Comparison of ENCODE assay signal across 28 mouse cellular contexts in genomic region chr19:42051351-42051750, GRCm38 (mm10). TPM values are rescaled to one million over a fixed set of nuclear protein-coding genes. Genes with fewer than 3 reads are reported as not detected.
DNase-seq lines count a peak whose midpoint lies in the region; ATAC-seq and TF ChIP-seq lines count a peak whose summit lies in the region.
"Had no signal": no experiment of that assay in that cellular context is flagged by ENCODE, and none has a peak within 500 bp of the region (broad histone marks: within the 10 kb centered on the region; RNA-seq: fewer than 3 reads in every experiment).

No protein-coding gene starts in this region.

- no peak overlapping the region for H3K4me2 ChIP-seq in liver, embryonic 11.5 days
- no peak overlapping the region for H3K4me2 ChIP-seq in midbrain, embryonic 11.5 days
- no peak overlapping the region for H3K4me2 ChIP-seq in midbrain, embryonic 13.5 days (replicated peaks)
- H3K4me2 ChIP-seq: embryonic facial prominence, embryonic 13.5 days; embryonic facial prominence, embryonic 15.5 days; forebrain, embryonic 12.5 days had no signal

- H3K9ac ChIP-seq in liver, adult 2 months (ENCODE audit: low read depth, low read length) = no peak overlapping the region
- no peak overlapping the region for H3K9ac ChIP-seq in liver, embryonic 11.5 days (ENCODE audit: low read depth, low read length)
- H3K9ac ChIP-seq in midbrain, embryonic 11.5 days (ENCODE audit: low read length) = no peak overlapping the region
- no peak overlapping the region for H3K9ac ChIP-seq in midbrain, embryonic 13.5 days (replicated peaks)
- H3K9ac ChIP-seq in MEL (ENCODE audit: control insufficient read depth, low read depth, low read length, poor library complexity, severe bottlenecking) = no peak overlapping the region
- H3K9ac ChIP-seq: embryonic facial prominence, embryonic 13.5 days; embryonic facial prominence, embryonic 15.5 days; forebrain, embryonic 12.5 days had no signal

- no peak for TF ChIP-seq CTCF in liver, adult 2 months (IDR thresholded peaks at IDR 0.05; ENCODE audit: low read depth, low read length)
- no peak; a peak in 1 of 6 replicates for TF ChIP-seq CTCF in MEL (IDR thresholded peaks at IDR 0.05 in 2 of 3, conservative IDR thresholded peaks at IDR 0.05 in 1 of 3; ENCODE audit: control insufficient read depth in 1 of 3, insufficient read depth in 1 of 3, low read depth in 2 of 3, low read length in 3 of 3, poor library complexity in 1 of 3, severe bottlenecking in 1 of 3)

- H3K4me3 ChIP-seq in liver, adult 2 months (ENCODE audit: insufficient read depth, low read depth, low read length) = no peak overlapping the region
- H3K4me3 ChIP-seq in liver, embryonic 11.5 days (ENCODE audit: low read depth, low read length) = no peak overlapping the region
- no peak overlapping the region for H3K4me3 ChIP-seq in midbrain, embryonic 11.5 days (ENCODE audit: low read depth, low read length)
- no peak overlapping the region for H3K4me3 ChIP-seq in midbrain, embryonic 13.5 days (replicated peaks)
- no peak overlapping the region for H3K4me3 ChIP-seq in MEL (ENCODE audit: control insufficient read depth in 1 of 2, insufficient read depth in 1 of 2, low read depth in 2 of 2, low read length in 2 of 2)
- H3K4me3 ChIP-seq: embryonic facial prominence, embryonic 13.5 days; embryonic facial prominence, embryonic 15.5 days; erythroblast, embryonic 14.5 days; forebrain, embryonic 10.5 days; forebrain, embryonic 12.5 days had no signal

- peaks cover 31% of the 10 kb centered on the region for H3K4me1 ChIP-seq in liver, adult 2 months (ENCODE audit: control insufficient read depth, insufficient read depth, low read length)
- no peaks in the 10 kb centered on the region for H3K4me1 ChIP-seq in liver, embryonic 11.5 days (replicated peaks; ENCODE audit: control insufficient read depth, insufficient read depth, low read length)
- no peaks in the 10 kb centered on the region for H3K4me1 ChIP-seq in midbrain, embryonic 11.5 days (ENCODE audit: control insufficient read depth, insufficient read depth, low read length)
- H3K4me1 ChIP-seq in midbrain, embryonic 13.5 days (replicated peaks) = no peaks in the 10 kb centered on the region
- no peaks in the 10 kb centered on the region for H3K4me1 ChIP-seq in MEL (ENCODE audit: control insufficient read depth in 1 of 2, insufficient read depth in 2 of 2, low read length in 2 of 2)
- H3K4me1 ChIP-seq: embryonic facial prominence, embryonic 15.5 days; forebrain, embryonic 12.5 days had no signal

- H3K36me3 ChIP-seq in liver, adult 2 months (ENCODE audit: control insufficient read depth, insufficient read depth, low read length) = peaks cover 3% of the 10 kb centered on the region; the same call in 1 of the 2 replicates
- H3K36me3 ChIP-seq in liver, embryonic 11.5 days (ENCODE audit: control insufficient read depth, insufficient read depth, low read length) = peaks cover 2% of the 10 kb centered on the region; the same call in 1 of the 2 replicates
- no peaks in the 10 kb centered on the region for H3K36me3 ChIP-seq in midbrain, embryonic 11.5 days (ENCODE audit: control insufficient read depth, insufficient read depth, low read length)
- H3K36me3 ChIP-seq in midbrain, embryonic 13.5 days = no peaks in the 10 kb centered on the region
- H3K36me3 ChIP-seq in MEL (ENCODE audit: control insufficient read depth in 1 of 2, insufficient read depth in 2 of 2, low read length in 2 of 2) = no peaks in the 10 kb centered on the region
- H3K36me3 ChIP-seq: embryonic facial prominence, embryonic 13.5 days; embryonic facial prominence, embryonic 15.5 days; forebrain, embryonic 10.5 days; forebrain, embryonic 12.5 days; G1E had no signal

- no peak for TF ChIP-seq EP300 in MEL (IDR thresholded peaks at IDR 0.05; ENCODE audit: low read depth in 1 of 2, low read length in 2 of 2)

- no peak for DNase-seq in liver, adult 2 months (ENCODE audit: extremely low read depth, low read depth, low spot score)
- no peak for DNase-seq in liver, embryonic 11.5 days (ENCODE audit: low spot score)
- DNase-seq in midbrain, embryonic 11.5 days (ENCODE audit: low spot score, missing footprints) = peak; percentile 75
- DNase-seq in MEL (ENCODE audit: low read depth, low spot score) = no peak
- DNase-seq: adrenal gland, adult 2 months; adrenal gland, postnatal 10 days; adrenal gland, postnatal 25 days; B cell, adult 2 months; cerebellum, adult 11 months; cerebellum, adult 18-20 months; cerebellum, adult 8-10 months; cerebellum, adult 9-11 months; cerebellum, postnatal 14 days; cerebellum, postnatal 36 days; embryo, embryonic 11 days had no signal

- no peak for TF ChIP-seq POLR2A in liver, adult 2 months (IDR thresholded peaks at IDR 0.05; ENCODE audit: extremely low read depth, insufficient read depth, low read length)
- no peak for TF ChIP-seq POLR2A in MEL (IDR thresholded peaks at IDR 0.05; ENCODE audit: control insufficient read depth in 1 of 2, insufficient read depth in 1 of 2, low read depth in 1 of 2, low read length in 2 of 2, poor library complexity in 1 of 2)

- no peaks in the 10 kb centered on the region for H3K9me3 ChIP-seq in liver, embryonic 11.5 days (ENCODE audit: control insufficient read depth, low read length)
- no peaks in the 10 kb centered on the region for H3K9me3 ChIP-seq in midbrain, embryonic 11.5 days (ENCODE audit: control insufficient read depth, low read length)
- H3K9me3 ChIP-seq in midbrain, embryonic 13.5 days = no peaks in the 10 kb centered on the region
- no peaks in the 10 kb centered on the region for H3K9me3 ChIP-seq in MEL (replicated peaks; ENCODE audit: insufficient read depth, low read length)
- H3K9me3 ChIP-seq: embryonic facial prominence, embryonic 13.5 days; embryonic facial prominence, embryonic 15.5 days; forebrain, embryonic 10.5 days; forebrain, embryonic 12.5 days; G1E had no signal

- TF ChIP-seq RAD21 in MEL (IDR thresholded peaks at IDR 0.05; ENCODE audit: low read depth, low read length) = no peak

- H3K79me2 ChIP-seq in liver, adult 2 months (ENCODE audit: control insufficient read depth, insufficient read depth, low read length) = peaks cover 29% of the 10 kb centered on the region
- no peaks in the 10 kb centered on the region for H3K79me2 ChIP-seq in MEL (ENCODE audit: control insufficient read depth, insufficient read depth, low read length, poor library complexity)

- H3K27me3 ChIP-seq in liver, adult 2 months (ENCODE audit: control insufficient read depth, insufficient read depth, low read length) = no peaks in the 10 kb centered on the region
- no peaks in the 10 kb centered on the region for H3K27me3 ChIP-seq in liver, embryonic 11.5 days (replicated peaks; ENCODE audit: control insufficient read depth, insufficient read depth, low read length)
- H3K27me3 ChIP-seq in midbrain, embryonic 11.5 days (ENCODE audit: control insufficient read depth, insufficient read depth, low read length) = no peaks in the 10 kb centered on the region
- H3K27me3 ChIP-seq in midbrain, embryonic 13.5 days = no peaks in the 10 kb centered on the region
- peaks cover 5 to 13% of the 10 kb centered on the region in 2 experiments for H3K27me3 ChIP-seq in MEL (ENCODE audit: control insufficient read depth in 1 of 2, insufficient read depth in 2 of 2, low read length in 2 of 2)
- H3K27me3 ChIP-seq: embryonic facial prominence, embryonic 13.5 days; embryonic facial prominence, embryonic 15.5 days; forebrain, embryonic 12.5 days had no signal

- no peak for ATAC-seq in liver, embryonic 11.5 days (replicated peaks; ENCODE audit: low FRiP score)
- ATAC-seq in midbrain, embryonic 11.5 days (ENCODE audit: low FRiP score) = no peak
- no peak for ATAC-seq in midbrain, embryonic 13.5 days
- ATAC-seq: CD4-positive, CD25-positive, alpha-beta regulatory T cell, adult 4 months; forebrain, embryonic 14.5 days; forebrain, embryonic 16.5 days had no signal

- peak overlapping the region; percentile 44 for H3K27ac ChIP-seq in liver, adult 2 months (replicated peaks; ENCODE audit: insufficient read depth, low read depth, low read length)
- H3K27ac ChIP-seq in liver, embryonic 11.5 days (ENCODE audit: low read depth, low read length) = no peak overlapping the region
- H3K27ac ChIP-seq in midbrain, embryonic 11.5 days (ENCODE audit: low read depth, low read length) = no peak overlapping the region
- H3K27ac ChIP-seq in midbrain, embryonic 13.5 days = no peak overlapping the region
- no peak overlapping the region for H3K27ac ChIP-seq in MEL (ENCODE audit: control insufficient read depth, low read depth, low read length)
- H3K27ac ChIP-seq: embryonic facial prominence, embryonic 13.5 days; embryonic facial prominence, embryonic 15.5 days; forebrain, embryonic 10.5 days; forebrain, embryonic 12.5 days had no signal

- WGBS in liver, adult 2 months = 90% methylated on average over 3 of the region's 3 CpGs
- whole genome bisulfite sequencing in liver, embryonic 11.5 days = 85% methylated on average over 3 of the region's 3 CpGs
- WGBS in midbrain, embryonic 11.5 days = 89% methylated on average over 3 of the region's 3 CpGs
- WGBS in midbrain, embryonic 13.5 days = 90% methylated on average over 3 of the region's 3 CpGs

RNA-seq across cellular contexts. Expression of gene 4933411K16Rik, which starts 0.7 kb away (rescaled TPM):
- total RNA-seq in liver, adult 2 months (2014; rRNA removed) = 13.9 and 17.1 TPM in 2 replicates
- 3.5 and 7.0 TPM in 2 replicates for polyA plus RNA-seq in liver, adult 2 months (2012; rRNA removed)
- polyA plus RNA-seq in liver, embryonic 11.5 days (2014; fragmentation: Nextera tagmentation; extraction: Ambion mirVana) = 0.13 and 0.40 TPM in 2 replicates
- 0.10 TPM in 1 of 2 replicates, not detected in the other for polyA plus RNA-seq in midbrain, embryonic 11.5 days (2014; fragmentation: Nextera tagmentation; extraction: Ambion mirVana)
- polyA plus RNA-seq in midbrain, embryonic 13.5 days (2015; fragmentation: Nextera tagmentation; extraction: Ambion mirVana) = not detected in 2 replicates
- not detected in 2 replicates for total RNA-seq in MEL (2012; rRNA removed)
- polyA plus RNA-seq in MEL (2012; ENCODE audit: insufficient read depth in 1 of 2, insufficient read length in 2 of 2, low read depth in 1 of 2, low replicate concordance in 2 of 2, missing spikeins in 1 of 2) = under 1 TPM in 1 of 2 experiments, not detected in 1; 0.10 TPM
- total RNA-seq: CH12.LX; common myeloid progenitor, adult 5-6 weeks; G1E had no signal
- polyA plus RNA-seq: CD4-positive, CD25-positive, alpha-beta regulatory T cell, adult 4 months; embryonic facial prominence, embryonic 11.5 days; embryonic facial prominence, embryonic 13.5 days; erythroblast, embryonic 14.5 days; forebrain, embryonic 10.5 days; forebrain, embryonic 14.5 days; forebrain, embryonic 16.5 days; G1E had no signal

RNA-seq across cellular contexts. Expression of gene Hoga1, which starts 5.9 kb away (rescaled TPM):
- total RNA-seq in liver, adult 2 months (2014; rRNA removed) = 128 and 132 TPM in 2 replicates
- polyA plus RNA-seq in liver, adult 2 months (2012; rRNA removed) = 247 and 290 TPM in 2 replicates
- 8.1 and 10.1 TPM in 2 replicates for polyA plus RNA-seq in liver, embryonic 11.5 days (2014; fragmentation: Nextera tagmentation; extraction: Ambion mirVana)
- 0.80 and 1.2 TPM in 2 replicates for polyA plus RNA-seq in midbrain, embryonic 11.5 days (2014; fragmentation: Nextera tagmentation; extraction: Ambion mirVana)
- 0.58 and 0.89 TPM in 2 replicates for polyA plus RNA-seq in midbrain, embryonic 13.5 days (2015; fragmentation: Nextera tagmentation; extraction: Ambion mirVana)
- total RNA-seq in MEL (2012; rRNA removed) = 0.31 TPM in 1 of 2 replicates, not detected in the other
- polyA plus RNA-seq in MEL (2012; ENCODE audit: insufficient read depth in 1 of 2, insufficient read length in 2 of 2, low read depth in 1 of 2, low replicate concordance in 2 of 2, missing spikeins in 1 of 2) = under 1 TPM in 1 of 2 experiments, not detected in 1; 0.38 TPM
- total RNA-seq: CH12.LX; common myeloid progenitor, adult 5-6 weeks; G1E had no signal
- polyA plus RNA-seq: CD4-positive, CD25-positive, alpha-beta regulatory T cell, adult 4 months; erythroblast, embryonic 14.5 days; G1E had no signal

RNA-seq across cellular contexts. Expression of gene Ankrd2, which starts 15.6 kb away (rescaled TPM):
- 1.1 and 1.2 TPM in 2 replicates for total RNA-seq in liver, adult 2 months (2014; rRNA removed)
- polyA plus RNA-seq in liver, adult 2 months (2012; rRNA removed) = 0.37 and 0.65 TPM in 2 replicates
- polyA plus RNA-seq in liver, embryonic 11.5 days (2014; fragmentation: Nextera tagmentation; extraction: Ambion mirVana) = not detected in 2 replicates
- not detected in 2 replicates for polyA plus RNA-seq in midbrain, embryonic 11.5 days (2014; fragmentation: Nextera tagmentation; extraction: Ambion mirVana)
- polyA plus RNA-seq in midbrain, embryonic 13.5 days (2015; fragmentation: Nextera tagmentation; extraction: Ambion mirVana) = 0.19 and 0.31 TPM in 2 replicates
- not detected in 2 replicates for total RNA-seq in MEL (2012; rRNA removed)
- not detected for polyA plus RNA-seq in MEL (2012; ENCODE audit: insufficient read depth in 1 of 2, insufficient read length in 2 of 2, low read depth in 1 of 2, low replicate concordance in 2 of 2, missing spikeins in 1 of 2)
- total RNA-seq: CH12.LX; common myeloid progenitor, adult 5-6 weeks; G1E had no signal
- polyA plus RNA-seq: CD4-positive, CD25-positive, alpha-beta regulatory T cell, adult 4 months; embryonic facial prominence, embryonic 11.5 days; erythroblast, embryonic 14.5 days; forebrain, embryonic 10.5 days; G1E had no signal

RNA-seq across cellular contexts. Expression of gene Morn4, which starts 34.8 kb away (rescaled TPM):
- 0.09 and 0.13 TPM in 2 replicates for total RNA-seq in liver, adult 2 months (2014; rRNA removed)
- polyA plus RNA-seq in liver, adult 2 months (2012; rRNA removed) = 0.27 and 0.44 TPM in 2 replicates
- 9.3 and 10.5 TPM in 2 replicates for polyA plus RNA-seq in liver, embryonic 11.5 days (2014; fragmentation: Nextera tagmentation; extraction: Ambion mirVana)
- polyA plus RNA-seq in midbrain, embryonic 11.5 days (2014; fragmentation: Nextera tagmentation; extraction: Ambion mirVana) = 65.1 and 65.6 TPM in 2 replicates
- polyA plus RNA-seq in midbrain, embryonic 13.5 days (2015; fragmentation: Nextera tagmentation; extraction: Ambion mirVana) = 128 TPM in 2 replicates
- total RNA-seq in MEL (2012; rRNA removed) = 4.9 and 5.7 TPM in 2 replicates
- polyA plus RNA-seq in MEL (2012; ENCODE audit: insufficient read depth in 1 of 2, insufficient read length in 2 of 2, low read depth in 1 of 2, low replicate concordance in 2 of 2, missing spikeins in 1 of 2) = 10 to 100 TPM in 1 of 2 experiments, not detected in 1; 18.4 TPM

RNA-seq across cellular contexts. Expression of gene Pi4k2a, which starts 38.9 kb away (rescaled TPM):
- 20.2 and 23.8 TPM in 2 replicates for total RNA-seq in liver, adult 2 months (2014; rRNA removed)
- polyA plus RNA-seq in liver, adult 2 months (2012; rRNA removed) = 43.3 and 46.1 TPM in 2 replicates
- polyA plus RNA-seq in liver, embryonic 11.5 days (2014; fragmentation: Nextera tagmentation; extraction: Ambion mirVana) = 17.6 and 18.1 TPM in 2 replicates
- 19.9 and 22.1 TPM in 2 replicates for polyA plus RNA-seq in midbrain, embryonic 11.5 days (2014; fragmentation: Nextera tagmentation; extraction: Ambion mirVana)
- 23.6 and 29.9 TPM in 2 replicates for polyA plus RNA-seq in midbrain, embryonic 13.5 days (2015; fragmentation: Nextera tagmentation; extraction: Ambion mirVana)
- total RNA-seq in MEL (2012; rRNA removed) = 10.2 and 12.2 TPM in 2 replicates
- 10 to 100 TPM in 1 of 2 experiments, not detected in 1; 30.3 TPM for polyA plus RNA-seq in MEL (2012; ENCODE audit: insufficient read depth in 1 of 2, insufficient read length in 2 of 2, low read depth in 1 of 2, low replicate concordance in 2 of 2, missing spikeins in 1 of 2)

Comparison
In these comparisons a context has a peak if more than half of its experiments do, and no peak if none do; other contexts are left out.
1. RNA of gene Hoga1, which starts 5.9 kb away (polyA plus RNA-seq): 247 to 290 TPM in liver, adult 2 months; 8.1 to 10.1 TPM in liver, embryonic 11.5 days, 0.80 to 1.2 TPM in midbrain, embryonic 11.5 days, 0.58 to 0.89 TPM in midbrain, embryonic 13.5 days and 0.38 TPM in MEL; every median in the first group is over 10 times any median in the second.